Comparison of ENCODE assay signal across 8 mouse cellular contexts in genomic region chr11:115955195-115955858, GRCm38 (mm10). TPM values are rescaled to one million over a fixed set of nuclear protein-coding genes. Genes with fewer than 3 reads are reported as not detected.
DNase-seq lines count a peak whose midpoint lies in the region; ATAC-seq lines count a peak whose summit lies in the region.

No protein-coding gene starts in this region.

- DNase-seq in heart, adult 18-20 months: peak; percentile 31 to 70
- no peak for DNase-seq in heart, postnatal 10 days
- peak; percentile 23 for DNase-seq in urinary bladder, postnatal 25 days (ENCODE audit: low spot score)
- DNase-seq in urinary bladder, postnatal 4 days (ENCODE audit: low spot score in 2 of 2): no peak
- DNase-seq in intestine, embryonic 14.5 days (ENCODE audit: low spot score): no peak
- DNase-seq in adrenal gland, adult 18-20 months (ENCODE audit: low spot score in 2 of 2): no peak

- H3K27me3 ChIP-seq in intestine, embryonic 14.5 days (replicated peaks; ENCODE audit: control insufficient read depth, insufficient read depth, low read length): no peaks in the 10 kb centered on the region
- H3K27me3 ChIP-seq in stomach, embryonic 16.5 days (ENCODE audit: control insufficient read depth, insufficient read depth, low read length): no peaks in the 10 kb centered on the region
- no peaks in the 10 kb centered on the region for H3K27me3 ChIP-seq in midbrain, embryonic 15.5 days (replicated peaks)

- no peak overlapping the region for H3K4me2 ChIP-seq in intestine, embryonic 14.5 days (ENCODE audit: low read length)
- no peak overlapping the region for H3K4me2 ChIP-seq in stomach, embryonic 16.5 days (ENCODE audit: low read depth, low read length)
- H3K4me2 ChIP-seq in midbrain, embryonic 15.5 days: no peak overlapping the region

- 60% methylated on average over 10 of the region's 10 CpGs for WGBS in intestine, embryonic 14.5 days
- 59% methylated on average over 10 of the region's 10 CpGs for WGBS in stomach, embryonic 16.5 days
- 69% methylated on average over 10 of the region's 10 CpGs for WGBS in midbrain, embryonic 15.5 days

- peaks cover 63% of the 10 kb centered on the region for H3K36me3 ChIP-seq in intestine, embryonic 14.5 days (ENCODE audit: control insufficient read depth, insufficient read depth, low read length)
- H3K36me3 ChIP-seq in stomach, embryonic 16.5 days (ENCODE audit: control insufficient read depth, insufficient read depth, low read length): peaks cover 13% of the 10 kb centered on the region; the same call in 1 of the 2 replicates
- H3K36me3 ChIP-seq in midbrain, embryonic 15.5 days (replicated peaks): peaks cover 35% of the 10 kb centered on the region

- H3K9me3 ChIP-seq in intestine, embryonic 14.5 days (ENCODE audit: control insufficient read depth, low read length): no peaks in the 10 kb centered on the region
- H3K9me3 ChIP-seq in stomach, embryonic 16.5 days (replicated peaks; ENCODE audit: control insufficient read depth, low read length): no peaks in the 10 kb centered on the region
- H3K9me3 ChIP-seq in midbrain, embryonic 15.5 days: no peaks in the 10 kb centered on the region

- peak overlapping the region; percentile 34; the same call in 1 of the 2 replicates for H3K27ac ChIP-seq in intestine, embryonic 14.5 days (ENCODE audit: low read depth)
- peak overlapping the region; percentile 91 for H3K27ac ChIP-seq in stomach, embryonic 16.5 days (ENCODE audit: low read length)
- H3K27ac ChIP-seq in midbrain, embryonic 15.5 days: no peak overlapping the region; the same call in 1 of the 2 replicates

- H3K4me3 ChIP-seq in intestine, embryonic 14.5 days (ENCODE audit: low read depth, low read length): no peak overlapping the region
- H3K4me3 ChIP-seq in stomach, embryonic 16.5 days (replicated peaks; ENCODE audit: low read length): no peak overlapping the region
- no peak overlapping the region for H3K4me3 ChIP-seq in midbrain, embryonic 15.5 days

- intact Hi-C loops in heart, postnatal 10 days (cut with DNase I): no loop called here

- ATAC-seq in intestine, embryonic 14.5 days (replicated peaks; ENCODE audit: low FRiP score, low TSS enrichment, low read depth): peak; percentile 48; the same call in 1 of the 2 replicates
- peak; percentile 70; the same call in 1 of the 2 replicates for ATAC-seq in stomach, embryonic 16.5 days (ENCODE audit: insufficient read depth, low FRiP score)
- no peak for ATAC-seq in midbrain, embryonic 15.5 days (replicated peaks)

- no peaks in the 10 kb centered on the region for H3K4me1 ChIP-seq in intestine, embryonic 14.5 days (replicated peaks; ENCODE audit: control insufficient read depth, insufficient read depth, low read length)
- peaks cover 5% of the 10 kb centered on the region; the same call in 1 of the 2 replicates for H3K4me1 ChIP-seq in stomach, embryonic 16.5 days (ENCODE audit: control insufficient read depth, insufficient read depth, low read length)
- H3K4me1 ChIP-seq in midbrain, embryonic 15.5 days: peaks cover 3% of the 10 kb centered on the region; the same call in 1 of the 2 replicates

- H3K9ac ChIP-seq in intestine, embryonic 14.5 days (ENCODE audit: low read length): no peak overlapping the region
- 0 out of 2 replicates have a peak overlapping the region, but pooled peaks have one; percentile 3 for H3K9ac ChIP-seq in stomach, embryonic 16.5 days (ENCODE audit: low read length)
- H3K9ac ChIP-seq in midbrain, embryonic 15.5 days: no peak overlapping the region

RNA-seq across cellular contexts. Expression of gene Itgb4, which starts 19.2 kb away (rescaled TPM):
- total RNA-seq in heart, adult 18-20 months (2021): 1 to 10 TPM; 1.9 to 3.7 TPM
- 1 to 10 TPM; 4.8 to 5.5 TPM for total RNA-seq in heart, postnatal 10 days (2021)
- polyA plus RNA-seq in intestine, embryonic 14.5 days (2014; fragmentation: Nextera tagmentation; extraction: Ambion mirVana): 4.8 and 5.5 TPM in 2 replicates
- polyA plus RNA-seq in stomach, embryonic 16.5 days (2015; fragmentation: Nextera tagmentation; extraction: Ambion mirVana): 18.9 and 24.4 TPM in 2 replicates
- 1 to 10 TPM; 3.1 to 3.7 TPM for total RNA-seq in adrenal gland, adult 18-20 months (2021)
- 0.79 and 0.94 TPM in 2 replicates for polyA plus RNA-seq in midbrain, embryonic 15.5 days (2015; fragmentation: Nextera tagmentation; extraction: Ambion mirVana)

RNA-seq across cellular contexts. Expression of gene Recql5, which starts 22.1 kb away (rescaled TPM):
- total RNA-seq in heart, adult 18-20 months (2021): 1 to 10 TPM; 7.5 to 7.8 TPM
- total RNA-seq in heart, postnatal 10 days (2021): 10 to 100 TPM in 1 of 2 experiments, 1 to 10 TPM in 1; 8.3 to 10.9 TPM
- polyA plus RNA-seq in intestine, embryonic 14.5 days (2014; fragmentation: Nextera tagmentation; extraction: Ambion mirVana): 18.5 and 20.7 TPM in 2 replicates
- 19.5 and 19.7 TPM in 2 replicates for polyA plus RNA-seq in stomach, embryonic 16.5 days (2015; fragmentation: Nextera tagmentation; extraction: Ambion mirVana)
- total RNA-seq in adrenal gland, adult 18-20 months (2021): 10 to 100 TPM; 17.1 to 27.1 TPM
- polyA plus RNA-seq in midbrain, embryonic 15.5 days (2015; fragmentation: Nextera tagmentation; extraction: Ambion mirVana): 22.4 and 25.7 TPM in 2 replicates

RNA-seq across cellular contexts. Expression of gene Sap30bp, which starts 22.2 kb away (rescaled TPM):
- total RNA-seq in heart, adult 18-20 months (2021): 10 to 100 TPM; 19.0 to 19.9 TPM
- total RNA-seq in heart, postnatal 10 days (2021): 10 to 100 TPM; 26.6 to 26.7 TPM
- polyA plus RNA-seq in intestine, embryonic 14.5 days (2014; fragmentation: Nextera tagmentation; extraction: Ambion mirVana): 37.3 and 38.6 TPM in 2 replicates
- 32.0 and 35.2 TPM in 2 replicates for polyA plus RNA-seq in stomach, embryonic 16.5 days (2015; fragmentation: Nextera tagmentation; extraction: Ambion mirVana)
- 10 to 100 TPM; 37.3 to 47.6 TPM for total RNA-seq in adrenal gland, adult 18-20 months (2021)
- 52.1 and 53.1 TPM in 2 replicates for polyA plus RNA-seq in midbrain, embryonic 15.5 days (2015; fragmentation: Nextera tagmentation; extraction: Ambion mirVana)

RNA-seq across cellular contexts. Expression of gene Smim6, which starts 43.5 kb away (rescaled TPM):
- not detected for total RNA-seq in heart, adult 18-20 months (2021)
- total RNA-seq in heart, postnatal 10 days (2021): under 1 TPM; 0.37 to 0.45 TPM
- 16.9 and 24.5 TPM in 2 replicates for polyA plus RNA-seq in intestine, embryonic 14.5 days (2014; fragmentation: Nextera tagmentation; extraction: Ambion mirVana)
- polyA plus RNA-seq in stomach, embryonic 16.5 days (2015; fragmentation: Nextera tagmentation; extraction: Ambion mirVana): 57.0 and 68.4 TPM in 2 replicates
- not detected for total RNA-seq in adrenal gland, adult 18-20 months (2021)
- polyA plus RNA-seq in midbrain, embryonic 15.5 days (2015; fragmentation: Nextera tagmentation; extraction: Ambion mirVana): 1.0 and 1.1 TPM in 2 replicates

RNA-seq across cellular contexts. Expression of gene Smim5, which starts 55.6 kb away (rescaled TPM):
- total RNA-seq in heart, adult 18-20 months (2021): 1 to 10 TPM; 8.2 to 8.8 TPM
- total RNA-seq in heart, postnatal 10 days (2021): 10 to 100 TPM; 28.7 to 43.3 TPM
- polyA plus RNA-seq in intestine, embryonic 14.5 days (2014; fragmentation: Nextera tagmentation; extraction: Ambion mirVana): 1.1 and 2.5 TPM in 2 replicates
- polyA plus RNA-seq in stomach, embryonic 16.5 days (2015; fragmentation: Nextera tagmentation; extraction: Ambion mirVana): 6.5 and 8.5 TPM in 2 replicates
- under 1 TPM in 1 of 2 experiments, not detected in 1; 0.74 TPM for total RNA-seq in adrenal gland, adult 18-20 months (2021)
- 1.2 and 1.4 TPM in 2 replicates for polyA plus RNA-seq in midbrain, embryonic 15.5 days (2015; fragmentation: Nextera tagmentation; extraction: Ambion mirVana)

Comparison
In these comparisons a context has a peak if more than half of its experiments do, and no peak if none do; other contexts are left out.
1. DNase-seq: peak in heart, adult 18-20 months (2 of 2) and urinary bladder, postnatal 25 days (single experiment); none in heart, postnatal 10 days (0 of 2), urinary bladder, postnatal 4 days (0 of 2), intestine, embryonic 14.5 days (single experiment) and adrenal gland, adult 18-20 months (0 of 2).